Mouse (Mus musculus): ENCODE measurements around the gene Macf1.

DNA sequence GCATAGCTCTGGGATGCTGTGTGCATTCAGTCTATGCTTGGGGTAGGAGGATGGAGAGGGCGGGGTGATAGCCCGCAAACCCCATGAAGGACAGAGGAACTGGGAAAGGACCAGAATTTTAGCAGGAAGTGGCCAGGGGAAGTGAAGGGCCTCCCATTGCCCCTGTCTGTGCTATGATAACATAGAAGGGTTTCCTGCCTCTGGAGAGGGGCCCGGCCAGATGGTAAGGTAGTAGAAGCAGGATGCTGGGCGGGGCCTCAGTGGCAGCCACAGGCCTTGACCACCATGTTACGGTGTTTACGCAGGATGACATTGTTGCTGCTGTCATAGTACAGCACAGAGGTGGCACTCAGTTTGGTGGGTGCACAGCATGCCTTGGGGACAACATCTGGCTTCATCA lies 371.1 kb downstream of the Macf1 start:
- TF ChIP-seq POLR2A (IDR thresholded peaks at IDR 0.05; ENCODE audit: insufficient read depth, low read depth, low read length), result no peak
- TF ChIP-seq CTCF (IDR thresholded peaks at IDR 0.05), result no peak
